Mouse (Mus musculus) splenic B cell, adult 2 months (primary cell): ENCODE data around the gene Specc1.

ENCODE experiments used
- DNase-seq: peaks from one replicate; pipeline ENCODE4 v3.0.0-alpha.2; 2011; ENCODE audit warnings: low read depth, low spot score
- H3K27me3 ChIP-seq: 2 replicates; pipeline ENCODE4 v1.6.1; 2012; ENCODE audit warnings: mild to moderate bottlenecking, low read length, moderate library complexity, mixed read lengths; ENCODE audit not compliant: control insufficient read depth, poor library complexity, insufficient read depth, severe bottlenecking
- H3K36me3 ChIP-seq: 2 replicates; pipeline ENCODE4 v1.6.1; 2012; ENCODE audit warnings: mild to moderate bottlenecking, low read length, moderate library complexity, mixed read lengths; ENCODE audit not compliant: control insufficient read depth, poor library complexity, insufficient read depth, severe bottlenecking

Specc1 gene

GRCm38 (mm10) chr11:62148449-62148848, 191.9 kb downstream of the Specc1 start:
- H3K27me3 ChIP-seq = no peaks in the 10 kb centered on the region
- no peaks in the 10 kb centered on the region for H3K36me3 ChIP-seq
- DNase-seq = no peak

DNA sequence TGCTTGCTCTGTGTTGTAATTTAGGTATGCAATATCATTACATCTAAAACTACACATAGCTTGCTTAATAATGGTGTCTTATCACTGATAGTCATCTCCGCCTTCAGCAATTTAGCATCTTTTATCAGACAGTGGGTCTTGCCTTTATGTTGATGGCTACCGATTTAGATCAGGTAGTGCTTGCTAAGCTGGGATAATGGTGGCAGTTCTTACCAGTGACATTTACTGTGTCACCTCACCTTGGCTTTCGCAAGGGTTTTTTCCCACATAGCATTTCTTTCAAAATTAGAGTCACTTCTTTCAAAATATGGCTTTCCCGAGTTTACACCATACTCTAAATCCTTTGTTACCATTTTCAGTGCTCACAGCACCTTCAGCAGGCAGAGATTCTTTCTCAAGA, 196.5 kb downstream of the Specc1 start:
- Histone ChIP-seq H3K36me3 (no peaks in the 10 kb centered on the region), H3K27me3 (no peaks in the 10 kb centered on the region)
- DNase-seq = no peak

DNA sequence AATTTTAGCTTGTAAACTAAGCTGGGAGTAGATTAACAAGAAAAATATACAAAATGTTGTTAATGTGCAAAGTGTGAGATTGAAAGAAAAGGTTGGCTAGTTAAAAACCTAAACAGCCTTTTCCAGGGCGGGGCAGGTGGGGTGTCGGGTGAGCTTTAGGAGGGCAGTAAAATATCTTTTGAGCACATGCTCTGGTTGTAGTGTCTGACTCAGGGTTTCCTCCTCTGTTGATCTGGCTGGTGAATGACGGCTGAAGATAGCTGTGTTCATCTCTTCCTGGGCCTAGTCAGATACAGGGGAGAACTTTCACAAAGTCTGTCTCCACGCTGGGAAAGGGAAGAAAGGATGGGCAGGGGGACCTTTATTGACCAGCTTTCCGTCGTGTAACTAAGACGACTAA, 203.2 kb downstream of the Specc1 start:
- no peak for DNase-seq
- H3K27me3 ChIP-seq = no peaks in the 10 kb centered on the region
- H3K36me3 ChIP-seq = no peaks in the 10 kb centered on the region

DNA sequence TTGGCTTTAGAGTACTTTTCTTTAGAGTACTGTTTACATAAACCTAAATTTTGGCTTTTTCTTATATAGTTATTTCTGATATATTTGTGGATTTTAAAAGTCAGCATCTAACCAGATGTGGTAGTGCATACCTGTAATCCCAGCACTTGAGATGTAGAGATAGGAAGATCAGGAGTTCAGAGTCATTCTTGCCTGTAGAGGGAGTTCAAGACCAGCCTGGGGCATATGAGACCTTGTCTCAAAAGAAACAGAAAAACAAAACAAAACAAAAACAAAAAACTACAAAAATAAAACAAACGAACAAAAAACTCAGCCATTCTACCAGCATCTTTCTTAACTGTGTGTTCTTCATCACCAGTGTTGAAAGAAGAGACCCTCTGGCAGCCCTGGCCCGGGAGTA, 204.9 kb downstream of the Specc1 start:
- Histone ChIP-seq H3K27me3 (no peaks in the 10 kb centered on the region), H3K36me3 (no peaks in the 10 kb centered on the region)
- DNase-seq = no peak

GRCm38 (mm10) chr11:62164357-62164756, 207.8 kb downstream of the Specc1 start:
- H3K36me3 ChIP-seq = no peaks in the 10 kb centered on the region
- H3K27me3 ChIP-seq = no peaks in the 10 kb centered on the region
- no peak for DNase-seq

DNA sequence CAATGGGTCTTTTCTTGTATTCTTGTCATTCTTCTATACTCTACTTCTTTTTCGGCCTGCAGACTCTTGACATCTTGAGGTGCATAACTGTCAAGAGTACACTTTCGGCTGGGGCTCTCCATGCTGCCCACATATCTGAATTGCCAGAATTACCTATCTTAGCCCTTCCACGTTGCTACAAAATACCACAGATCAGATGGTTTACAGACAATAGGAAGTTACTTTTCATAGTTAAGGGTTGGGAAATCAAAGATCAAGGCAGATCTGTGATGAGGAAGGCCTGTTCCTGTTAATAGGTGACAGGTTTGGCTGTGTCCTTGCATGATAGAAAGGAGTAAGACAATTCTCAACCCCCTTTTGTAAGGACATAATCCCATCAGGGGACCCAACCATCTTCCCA, 209.9 kb downstream of the Specc1 start:
- DNase-seq = no peak
- H3K36me3 ChIP-seq = no peaks in the 10 kb centered on the region
- no peaks in the 10 kb centered on the region for H3K27me3 ChIP-seq

GRCm38 (mm10) chr11:62168146-62168545, 211.6 kb downstream of the Specc1 start:
- DNase-seq = no peak
- H3K36me3 ChIP-seq = no peaks in the 10 kb centered on the region
- no peaks in the 10 kb centered on the region for H3K27me3 ChIP-seq

- Histone ChIP-seq H3K36me3 (no peaks in the 10 kb centered on the region), H3K27me3 (peaks cover 2% of the 10 kb centered on the region; the same call in 1 of the 2 replicates)
- no peak for DNase-seq
Measured at GRCm38 (mm10) chr11:62177395-62178113, 221.0 kb downstream of the Specc1 start.

GRCm38 (mm10) chr11:62180791-62181190, 224.2 kb downstream of the Specc1 start:
- Histone ChIP-seq H3K27me3 (peaks cover 2% of the 10 kb centered on the region; the same call in 1 of the 2 replicates), H3K36me3 (no peaks in the 10 kb centered on the region)
- no peak for DNase-seq

DNA sequence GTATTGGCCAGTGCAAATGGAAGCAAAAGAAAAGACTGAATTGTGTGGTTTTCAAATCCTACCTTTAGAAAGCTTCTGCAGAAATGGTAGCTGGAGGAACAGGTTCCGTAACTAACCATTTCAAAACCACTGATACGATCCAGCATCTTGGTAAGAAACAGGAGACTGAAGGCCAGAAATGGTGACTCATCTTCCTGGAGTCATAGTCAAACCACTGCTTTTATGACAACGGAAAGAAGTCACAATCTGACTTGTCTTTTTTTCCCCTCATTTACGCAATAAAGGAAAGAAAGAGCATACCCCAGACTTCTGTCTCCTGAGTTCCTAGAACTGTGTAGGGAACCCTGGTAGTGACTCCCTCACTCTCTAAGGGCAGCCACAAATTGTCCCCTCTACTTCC, 228.3 kb downstream of the Specc1 start:
- DNase-seq = no peak
- H3K36me3 ChIP-seq = no peaks in the 10 kb centered on the region
- no peaks in the 10 kb centered on the region for H3K27me3 ChIP-seq

- H3K27me3 ChIP-seq = no peaks in the 10 kb centered on the region
- no peaks in the 10 kb centered on the region for H3K36me3 ChIP-seq
- no peak for DNase-seq
Measured at GRCm38 (mm10) chr11:62187074-62187473, 230.5 kb downstream of the Specc1 start.

GRCm38 (mm10) chr11:62192050-62192449, 235.5 kb downstream of the Specc1 start:
- no peaks in the 10 kb centered on the region for H3K27me3 ChIP-seq
- no peak for DNase-seq
- H3K36me3 ChIP-seq = no peaks in the 10 kb centered on the region

- no peak for DNase-seq
- Histone ChIP-seq H3K27me3 (no peaks in the 10 kb centered on the region), H3K36me3 (no peaks in the 10 kb centered on the region)
Measured at GRCm38 (mm10) chr11:62193116-62193515, 236.6 kb downstream of the Specc1 start.

DNA sequence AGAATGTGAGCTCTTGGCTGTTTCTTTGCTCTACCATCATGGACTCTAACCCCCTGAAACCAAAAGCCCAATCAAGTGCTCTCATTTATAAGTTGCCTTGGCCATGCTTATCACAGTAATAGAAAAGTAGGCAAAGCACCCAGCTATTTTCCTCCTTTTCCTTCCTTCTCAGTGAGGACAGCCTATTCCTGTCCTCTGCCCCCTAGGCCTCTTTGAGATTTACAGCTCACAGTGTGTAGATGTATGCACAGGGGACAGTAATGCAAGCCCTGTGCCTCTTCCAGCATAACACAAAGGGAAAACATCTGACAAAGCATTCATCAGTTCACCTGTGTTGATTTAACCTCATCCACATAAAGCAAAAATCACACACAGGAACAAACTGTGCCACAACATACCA, 237.7 kb downstream of the Specc1 start:
- DNase-seq = no peak
- no peaks in the 10 kb centered on the region for H3K27me3 ChIP-seq

GRCm38 (mm10) chr11:62200901-62201512, 244.4 kb downstream of the Specc1 start:
- Histone ChIP-seq H3K36me3 (no peaks in the 10 kb centered on the region), H3K27me3 (no peaks in the 10 kb centered on the region)
- DNase-seq = no peak

More for the DNA sequence above, 237.7 kb downstream of the Specc1 start:
- no peaks in the 10 kb centered on the region for H3K36me3 ChIP-seq
